In genomic region chr5:38082589-38082988, GRCm38 (mm10) we compare ENCODE assay signal across 11 mouse cellular contexts. TPM values are rescaled to one million over a fixed set of nuclear protein-coding genes. Genes with fewer than 3 reads are reported as not detected.
DNase-seq lines count a peak whose midpoint lies in the region; ATAC-seq and TF ChIP-seq lines count a peak whose summit lies in the region.
"Had no signal": no experiment of that assay in that cellular context is flagged by ENCODE, and none has a peak within 500 bp of the region (broad histone marks: within the 10 kb centered on the region; RNA-seq: fewer than 3 reads in every experiment).

No protein-coding gene starts in this region.

- no peak overlapping the region for H3K9ac ChIP-seq in hindbrain, embryonic 14.5 days
- no peak overlapping the region for H3K9ac ChIP-seq in midbrain, embryonic 11.5 days (ENCODE audit: low read length)
- H3K9ac ChIP-seq in midbrain, embryonic 13.5 days (replicated peaks), result no peak overlapping the region
- H3K9ac ChIP-seq in embryonic facial prominence, embryonic 11.5 days (replicated peaks; ENCODE audit: low read length), result no peak overlapping the region
- no peak overlapping the region for H3K9ac ChIP-seq in limb, embryonic 14.5 days (ENCODE audit: low read depth, low read length, severe bottlenecking)
- no peak overlapping the region for H3K9ac ChIP-seq in liver, postnatal 0 days (replicated peaks)
- H3K9ac ChIP-seq: liver, embryonic 14.5 days had no signal

- peak overlapping the region; percentile 72 for H3K27ac ChIP-seq in hindbrain, embryonic 10.5 days
- H3K27ac ChIP-seq in hindbrain, embryonic 14.5 days, result no peak overlapping the region
- H3K27ac ChIP-seq in midbrain, embryonic 11.5 days (ENCODE audit: low read depth, low read length), result no peak overlapping the region
- no peak overlapping the region for H3K27ac ChIP-seq in midbrain, embryonic 13.5 days
- peak overlapping the region; percentile 31; the same call in 1 of the 2 replicates for H3K27ac ChIP-seq in embryonic facial prominence, embryonic 11.5 days (replicated peaks; ENCODE audit: low read depth, low read length)
- peak overlapping the region; percentile 7; the same call in 1 of the 2 replicates for H3K27ac ChIP-seq in limb, embryonic 14.5 days (replicated peaks; ENCODE audit: low read depth, low read length)
- no peak overlapping the region for H3K27ac ChIP-seq in liver, postnatal 0 days (ENCODE audit: low read depth)
- H3K27ac ChIP-seq: liver, embryonic 14.5 days had no signal

- TF ChIP-seq POLR2A in limb, embryonic 14.5 days (IDR thresholded peaks at IDR 0.05; ENCODE audit: borderline replicate concordance, extremely low read depth, insufficient read depth, insufficient read length), result no peak

- 52% methylated on average over 3 of the region's 3 CpGs for WGBS in hindbrain, embryonic 10.5 days
- 44% methylated on average over 3 of the region's 3 CpGs for WGBS in hindbrain, embryonic 14.5 days
- WGBS in midbrain, embryonic 11.5 days, result 53% methylated on average over 3 of the region's 3 CpGs
- WGBS in midbrain, embryonic 13.5 days, result 63% methylated on average over 3 of the region's 3 CpGs
- WGBS in embryonic facial prominence, embryonic 11.5 days, result 40% methylated on average over 3 of the region's 3 CpGs
- WGBS in limb, embryonic 14.5 days, result 35% methylated on average over 3 of the region's 3 CpGs
- WGBS in liver, postnatal 0 days (ENCODE audit: insufficient replicate concordance), result 73% methylated on average over 3 of the region's 3 CpGs

- TF ChIP-seq CTCF in liver, postnatal 0 days (IDR thresholded peaks at IDR 0.05; ENCODE audit: low read depth), result no peak

- DNase-seq in hindbrain, embryonic 10.5 days (ENCODE audit: low spot score), result no peak
- DNase-seq in hindbrain, embryonic 14.5 days (ENCODE audit: low spot score), result no peak
- peak; percentile 87 for DNase-seq in midbrain, embryonic 11.5 days (ENCODE audit: low spot score, missing footprints)
- DNase-seq in embryonic facial prominence, embryonic 11.5 days (ENCODE audit: low spot score), result no peak
- no peak for DNase-seq in limb, embryonic 14.5 days (ENCODE audit: low spot score)
- DNase-seq in retina, postnatal 1 day, result no peak
- no peak for DNase-seq in liver, postnatal 0 days
- DNase-seq: lung, postnatal 10 days; thymus, postnatal 4 days had no signal

- no peak for TF ChIP-seq EP300 in liver, postnatal 0 days (IDR thresholded peaks at IDR 0.05; ENCODE audit: low read depth)

- no peak overlapping the region for H3K4me2 ChIP-seq in hindbrain, embryonic 14.5 days (replicated peaks)
- no peak overlapping the region for H3K4me2 ChIP-seq in midbrain, embryonic 11.5 days
- H3K4me2 ChIP-seq in midbrain, embryonic 13.5 days (replicated peaks), result no peak overlapping the region
- no peak overlapping the region; the same call in 1 of the 2 replicates for H3K4me2 ChIP-seq in embryonic facial prominence, embryonic 11.5 days (ENCODE audit: low read depth, low read length)
- no peak overlapping the region for H3K4me2 ChIP-seq in limb, embryonic 14.5 days (replicated peaks; ENCODE audit: low read depth, low read length, severe bottlenecking)
- no peak overlapping the region for H3K4me2 ChIP-seq in liver, postnatal 0 days (ENCODE audit: low read depth, low read length)

- H3K9me3 ChIP-seq in hindbrain, embryonic 10.5 days, result no peaks in the 10 kb centered on the region
- H3K9me3 ChIP-seq in hindbrain, embryonic 14.5 days (ENCODE audit: control insufficient read depth, low read length), result no peaks in the 10 kb centered on the region
- no peaks in the 10 kb centered on the region for H3K9me3 ChIP-seq in midbrain, embryonic 11.5 days (ENCODE audit: control insufficient read depth, low read length)
- no peaks in the 10 kb centered on the region for H3K9me3 ChIP-seq in midbrain, embryonic 13.5 days
- H3K9me3 ChIP-seq in embryonic facial prominence, embryonic 11.5 days (replicated peaks; ENCODE audit: control insufficient read depth, low read length), result no peaks in the 10 kb centered on the region
- H3K9me3 ChIP-seq in limb, embryonic 14.5 days (ENCODE audit: control insufficient read depth, low read length), result no peaks in the 10 kb centered on the region
- H3K9me3 ChIP-seq in liver, postnatal 0 days (ENCODE audit: low read length), result no peaks in the 10 kb centered on the region

- H3K36me3 ChIP-seq in hindbrain, embryonic 10.5 days, result no peaks in the 10 kb centered on the region
- H3K36me3 ChIP-seq in hindbrain, embryonic 14.5 days (replicated peaks; ENCODE audit: control insufficient read depth, insufficient read depth), result no peaks in the 10 kb centered on the region
- H3K36me3 ChIP-seq in midbrain, embryonic 11.5 days (ENCODE audit: control insufficient read depth, insufficient read depth, low read length), result no peaks in the 10 kb centered on the region
- no peaks in the 10 kb centered on the region for H3K36me3 ChIP-seq in midbrain, embryonic 13.5 days
- no peaks in the 10 kb centered on the region for H3K36me3 ChIP-seq in embryonic facial prominence, embryonic 11.5 days (replicated peaks; ENCODE audit: control insufficient read depth, insufficient read depth, low read depth, low read length)
- H3K36me3 ChIP-seq in limb, embryonic 14.5 days (ENCODE audit: control insufficient read depth, insufficient read depth, low read length), result no peaks in the 10 kb centered on the region
- no peaks in the 10 kb centered on the region for H3K36me3 ChIP-seq in liver, postnatal 0 days (replicated peaks; ENCODE audit: insufficient read depth, low read length)

- no peak for ATAC-seq in hindbrain, embryonic 14.5 days (ENCODE audit: low FRiP score)
- ATAC-seq in midbrain, embryonic 11.5 days (ENCODE audit: low FRiP score), result no peak
- ATAC-seq in midbrain, embryonic 13.5 days, result no peak
- ATAC-seq in embryonic facial prominence, embryonic 11.5 days (replicated peaks; ENCODE audit: insufficient number of reproducible peaks, low FRiP score, low TSS enrichment, low read depth), result no peak
- ATAC-seq in limb, embryonic 14.5 days (ENCODE audit: low FRiP score, low read depth), result no peak
- no peak for ATAC-seq in liver, postnatal 0 days

- peaks cover 74% of the 10 kb centered on the region for H3K4me1 ChIP-seq in hindbrain, embryonic 10.5 days (replicated peaks)
- H3K4me1 ChIP-seq in hindbrain, embryonic 14.5 days (replicated peaks; ENCODE audit: control insufficient read depth, insufficient read depth, low read length), result peaks cover 10% of the 10 kb centered on the region; the same call in 1 of the 2 replicates
- peaks cover 28% of the 10 kb centered on the region for H3K4me1 ChIP-seq in midbrain, embryonic 11.5 days (ENCODE audit: control insufficient read depth, insufficient read depth, low read length)
- H3K4me1 ChIP-seq in midbrain, embryonic 13.5 days (replicated peaks), result peaks cover 22% of the 10 kb centered on the region
- 0 out of 2 replicates have a peak, but pooled peaks cover 3% of the 10 kb centered on the region for H3K4me1 ChIP-seq in embryonic facial prominence, embryonic 11.5 days (ENCODE audit: control insufficient read depth, insufficient read depth, low read length)
- peaks cover 12% of the 10 kb centered on the region for H3K4me1 ChIP-seq in limb, embryonic 14.5 days (ENCODE audit: control insufficient read depth, insufficient read depth, low read length)
- H3K4me1 ChIP-seq in liver, postnatal 0 days (ENCODE audit: insufficient read depth), result no peaks in the 10 kb centered on the region

- H3K27me3 ChIP-seq in hindbrain, embryonic 10.5 days (ENCODE audit: insufficient read depth, poor library complexity, severe bottlenecking), result no peaks in the 10 kb centered on the region
- H3K27me3 ChIP-seq in hindbrain, embryonic 14.5 days (ENCODE audit: control insufficient read depth, insufficient read depth, low read length), result no peaks in the 10 kb centered on the region
- no peaks in the 10 kb centered on the region; the same call in 1 of the 2 replicates for H3K27me3 ChIP-seq in midbrain, embryonic 11.5 days (ENCODE audit: control insufficient read depth, insufficient read depth, low read length)
- 0 out of 2 replicates have a peak, but pooled peaks cover 14% of the 10 kb centered on the region for H3K27me3 ChIP-seq in midbrain, embryonic 13.5 days
- no peaks in the 10 kb centered on the region for H3K27me3 ChIP-seq in embryonic facial prominence, embryonic 11.5 days (ENCODE audit: control insufficient read depth, insufficient read depth, low read length)
- no peaks in the 10 kb centered on the region for H3K27me3 ChIP-seq in limb, embryonic 14.5 days (ENCODE audit: control insufficient read depth, insufficient read depth, low read length)
- H3K27me3 ChIP-seq in liver, postnatal 0 days (ENCODE audit: insufficient read depth, low read length), result no peaks in the 10 kb centered on the region

- H3K4me3 ChIP-seq in hindbrain, embryonic 10.5 days, result no peak overlapping the region
- H3K4me3 ChIP-seq in hindbrain, embryonic 14.5 days (replicated peaks; ENCODE audit: low read length), result no peak overlapping the region
- no peak overlapping the region for H3K4me3 ChIP-seq in midbrain, embryonic 11.5 days (ENCODE audit: low read depth, low read length)
- H3K4me3 ChIP-seq in midbrain, embryonic 13.5 days (replicated peaks), result no peak overlapping the region
- no peak overlapping the region for H3K4me3 ChIP-seq in embryonic facial prominence, embryonic 11.5 days (ENCODE audit: low read depth, low read length)
- no peak overlapping the region for H3K4me3 ChIP-seq in limb, embryonic 14.5 days (replicated peaks; ENCODE audit: low read length)
- H3K4me3 ChIP-seq in liver, postnatal 0 days (ENCODE audit: low read depth, low read length), result no peak overlapping the region

RNA-seq across cellular contexts. Expression of gene Stx18, which starts 44.0 kb away (rescaled TPM):
- 52.0 and 52.7 TPM in 2 replicates for polyA plus RNA-seq in hindbrain, embryonic 10.5 days (2016; fragmentation: Nextera tagmentation; extraction: Ambion mirVana)
- polyA plus RNA-seq in hindbrain, embryonic 14.5 days (2014; fragmentation: Nextera tagmentation; extraction: Ambion mirVana), result 35.1 and 38.5 TPM in 2 replicates
- 48.6 and 56.7 TPM in 2 replicates for polyA plus RNA-seq in midbrain, embryonic 11.5 days (2014; fragmentation: Nextera tagmentation; extraction: Ambion mirVana)
- polyA plus RNA-seq in midbrain, embryonic 13.5 days (2015; fragmentation: Nextera tagmentation; extraction: Ambion mirVana), result 34.9 and 36.5 TPM in 2 replicates
- polyA plus RNA-seq in embryonic facial prominence, embryonic 11.5 days (2014; fragmentation: Nextera tagmentation; extraction: Ambion mirVana), result 65.1 and 71.4 TPM in 2 replicates
- 35.2 and 43.1 TPM in 2 replicates for polyA plus RNA-seq in limb, embryonic 14.5 days (2012; rRNA removed)
- 49.0 and 52.3 TPM in 2 replicates for polyA plus RNA-seq in limb, embryonic 14.5 days (2014; fragmentation: Nextera tagmentation; extraction: Ambion mirVana)
- polyA plus RNA-seq in liver, postnatal 0 days (2015; fragmentation: Nextera tagmentation; extraction: Ambion mirVana), result 13.4 and 15.2 TPM in 2 replicates

Comparison
In these comparisons a context has a peak if more than half of its experiments do, and no peak if none do; other contexts are left out.
1. H3K27ac ChIP-seq: peak in hindbrain, embryonic 10.5 days (single experiment), embryonic facial prominence, embryonic 11.5 days (single experiment) and limb, embryonic 14.5 days (single experiment); none in hindbrain, embryonic 14.5 days (single experiment), midbrain, embryonic 11.5 days (single experiment), midbrain, embryonic 13.5 days (single experiment) and liver, postnatal 0 days (single experiment).